Comparison of ENCODE assay signal across 8 mouse cellular contexts in the genomic region with DNA sequence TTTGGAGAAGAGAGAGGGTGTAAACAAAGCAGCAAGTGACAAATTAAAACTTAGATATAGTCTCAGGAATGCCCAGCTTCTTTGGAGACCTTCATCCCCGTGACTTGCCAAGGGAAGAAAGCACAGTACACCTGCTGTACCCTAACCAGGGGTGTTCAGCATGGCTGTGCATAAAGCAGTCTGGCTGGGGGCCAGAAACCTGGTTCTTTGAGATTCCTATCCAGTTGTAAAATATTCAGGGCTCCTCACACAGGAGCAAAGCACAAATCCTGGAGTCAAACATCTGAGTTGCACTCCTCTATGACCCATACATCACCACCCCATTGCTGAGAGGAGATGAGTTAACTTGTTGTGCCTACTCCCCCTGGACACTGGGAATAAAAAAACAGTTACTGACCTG. TPM values are rescaled to one million over a fixed set of nuclear protein-coding genes. Genes with fewer than 3 reads are reported as not detected.
DNase-seq lines count a peak whose midpoint lies in the region; ATAC-seq and TF ChIP-seq lines count a peak whose summit lies in the region.

No protein-coding gene starts in this region.

- peak; percentile 24 for DNase-seq in cerebellum, adult 9-11 months
- no peak for DNase-seq in limb, embryonic 10.5 days (ENCODE audit: low spot score)
- DNase-seq in liver, postnatal 0 days = no peak
- no peak for DNase-seq in layer of hippocampus, postnatal 14 days (ENCODE audit: low spot score in 2 of 2)

- no peaks in the 10 kb centered on the region for H3K27me3 ChIP-seq in limb, embryonic 13.5 days
- H3K27me3 ChIP-seq in limb, embryonic 10.5 days (ENCODE audit: low read depth, poor library complexity, severe bottlenecking) = 0 out of 2 replicates have a peak, but pooled peaks cover 5% of the 10 kb centered on the region
- H3K27me3 ChIP-seq in intestine, embryonic 15.5 days (replicated peaks) = no peaks in the 10 kb centered on the region
- no peaks in the 10 kb centered on the region for H3K27me3 ChIP-seq in liver, postnatal 0 days (ENCODE audit: insufficient read depth, low read length)
- peaks cover 10% of the 10 kb centered on the region for H3K27me3 ChIP-seq in forebrain, embryonic 12.5 days

- H3K4me3 ChIP-seq in limb, embryonic 13.5 days = no peak overlapping the region
- no peak overlapping the region for H3K4me3 ChIP-seq in limb, embryonic 10.5 days
- no peak overlapping the region for H3K4me3 ChIP-seq in intestine, embryonic 15.5 days (replicated peaks)
- H3K4me3 ChIP-seq in liver, postnatal 0 days (ENCODE audit: low read depth, low read length) = peak overlapping the region; percentile 73; the same call in 1 of the 2 replicates
- no peak overlapping the region for H3K4me3 ChIP-seq in forebrain, embryonic 12.5 days (replicated peaks)

- peaks cover 25% of the 10 kb centered on the region for H3K4me1 ChIP-seq in limb, embryonic 13.5 days
- H3K4me1 ChIP-seq in limb, embryonic 10.5 days = peaks cover 17% of the 10 kb centered on the region
- H3K4me1 ChIP-seq in intestine, embryonic 15.5 days (replicated peaks) = peaks cover 5% of the 10 kb centered on the region; the same call in 1 of the 2 replicates
- H3K4me1 ChIP-seq in liver, postnatal 0 days (ENCODE audit: insufficient read depth) = peaks cover 23% of the 10 kb centered on the region
- peaks cover 9% of the 10 kb centered on the region for H3K4me1 ChIP-seq in forebrain, embryonic 12.5 days

- no peaks in the 10 kb centered on the region for H3K36me3 ChIP-seq in limb, embryonic 13.5 days
- H3K36me3 ChIP-seq in limb, embryonic 10.5 days = no peaks in the 10 kb centered on the region
- no peaks in the 10 kb centered on the region for H3K36me3 ChIP-seq in intestine, embryonic 15.5 days
- H3K36me3 ChIP-seq in liver, postnatal 0 days (replicated peaks; ENCODE audit: insufficient read depth, low read length) = no peaks in the 10 kb centered on the region
- H3K36me3 ChIP-seq in forebrain, embryonic 12.5 days (replicated peaks) = no peaks in the 10 kb centered on the region

- no peaks in the 10 kb centered on the region for H3K9me3 ChIP-seq in limb, embryonic 13.5 days
- no peaks in the 10 kb centered on the region for H3K9me3 ChIP-seq in limb, embryonic 10.5 days (replicated peaks)
- H3K9me3 ChIP-seq in intestine, embryonic 15.5 days = no peaks in the 10 kb centered on the region
- no peaks in the 10 kb centered on the region for H3K9me3 ChIP-seq in liver, postnatal 0 days (ENCODE audit: low read length)
- H3K9me3 ChIP-seq in forebrain, embryonic 12.5 days = no peaks in the 10 kb centered on the region

- WGBS in limb, embryonic 13.5 days = 35% methylated on average over 1 of the region's 1 CpGs
- 68% methylated on average over 1 of the region's 1 CpGs for WGBS in limb, embryonic 10.5 days
- WGBS in intestine, embryonic 15.5 days = 59% methylated on average over 1 of the region's 1 CpGs
- 72% methylated on average over 1 of the region's 1 CpGs for WGBS in liver, postnatal 0 days (ENCODE audit: insufficient replicate concordance)
- WGBS in forebrain, embryonic 12.5 days = 50% methylated on average over 1 of the region's 1 CpGs

- H3K27ac ChIP-seq in limb, embryonic 13.5 days = no peak overlapping the region
- H3K27ac ChIP-seq in limb, embryonic 10.5 days = no peak overlapping the region
- H3K27ac ChIP-seq in intestine, embryonic 15.5 days = no peak overlapping the region
- peak overlapping the region; percentile 94; the same call in 1 of the 2 replicates for H3K27ac ChIP-seq in liver, postnatal 0 days (ENCODE audit: low read depth)
- H3K27ac ChIP-seq in forebrain, embryonic 12.5 days = no peak overlapping the region

- no peak for TF ChIP-seq CTCF in liver, postnatal 0 days (IDR thresholded peaks at IDR 0.05; ENCODE audit: low read depth)

- no peak overlapping the region for H3K9ac ChIP-seq in limb, embryonic 13.5 days
- H3K9ac ChIP-seq in intestine, embryonic 15.5 days = no peak overlapping the region
- no peak overlapping the region for H3K9ac ChIP-seq in liver, postnatal 0 days (replicated peaks)
- no peak overlapping the region for H3K9ac ChIP-seq in forebrain, embryonic 12.5 days

- ATAC-seq in cerebellum, adult (ENCODE audit: insufficient number of reproducible peaks, low FRiP score, low TSS enrichment) = no peak
- ATAC-seq in limb, embryonic 13.5 days (ENCODE audit: low FRiP score, low read depth) = no peak
- ATAC-seq in intestine, embryonic 15.5 days = no peak
- ATAC-seq in liver, postnatal 0 days = no peak
- ATAC-seq in forebrain, embryonic 12.5 days (ENCODE audit: low FRiP score) = no peak

- H3K4me2 ChIP-seq in limb, embryonic 13.5 days (replicated peaks) = peak overlapping the region; percentile 80
- peak overlapping the region; percentile 69; the same call in 1 of the 2 replicates for H3K4me2 ChIP-seq in intestine, embryonic 15.5 days (replicated peaks)
- peak overlapping the region; percentile 85 for H3K4me2 ChIP-seq in liver, postnatal 0 days (ENCODE audit: low read depth, low read length)
- H3K4me2 ChIP-seq in forebrain, embryonic 12.5 days = no peak overlapping the region

- TF ChIP-seq EP300 in liver, postnatal 0 days (IDR thresholded peaks at IDR 0.05; ENCODE audit: low read depth) = no peak

RNA-seq across cellular contexts. Expression of a gene that starts 2.0 kb away (rescaled TPM):
- 60.8 and 65.3 TPM in 2 replicates for polyA plus RNA-seq in limb, embryonic 13.5 days (2015; fragmentation: Nextera tagmentation; extraction: Ambion mirVana)
- polyA plus RNA-seq in limb, embryonic 10.5 days (2016; fragmentation: Nextera tagmentation; extraction: Ambion mirVana) = 31.9 and 32.0 TPM in 2 replicates
- 86.3 and 87.4 TPM in 2 replicates for polyA plus RNA-seq in intestine, embryonic 15.5 days (2015; fragmentation: Nextera tagmentation; extraction: Ambion mirVana)
- polyA plus RNA-seq in liver, postnatal 0 days (2015; fragmentation: Nextera tagmentation; extraction: Ambion mirVana) = 87.5 and 93.7 TPM in 2 replicates
- total RNA-seq in layer of hippocampus, postnatal 14 days (2021) = 10 to 100 TPM; 33.2 to 39.3 TPM
- polyA plus RNA-seq in forebrain, embryonic 12.5 days (2016; fragmentation: Nextera tagmentation; extraction: Ambion mirVana) = 27.6 and 28.1 TPM in 2 replicates

RNA-seq across cellular contexts. Expression of a gene that starts 2.2 kb away (rescaled TPM):
- polyA plus RNA-seq in limb, embryonic 13.5 days (2015; fragmentation: Nextera tagmentation; extraction: Ambion mirVana) = 17.7 and 24.6 TPM in 2 replicates
- polyA plus RNA-seq in limb, embryonic 10.5 days (2016; fragmentation: Nextera tagmentation; extraction: Ambion mirVana) = 6.5 and 9.0 TPM in 2 replicates
- polyA plus RNA-seq in intestine, embryonic 15.5 days (2015; fragmentation: Nextera tagmentation; extraction: Ambion mirVana) = 9.0 and 9.8 TPM in 2 replicates
- 10.9 and 12.6 TPM in 2 replicates for polyA plus RNA-seq in liver, postnatal 0 days (2015; fragmentation: Nextera tagmentation; extraction: Ambion mirVana)
- total RNA-seq in layer of hippocampus, postnatal 14 days (2021) = 10 to 100 TPM in 1 of 2 experiments, 1 to 10 TPM in 1; 8.6 to 10.2 TPM
- 4.8 and 5.3 TPM in 2 replicates for polyA plus RNA-seq in forebrain, embryonic 12.5 days (2016; fragmentation: Nextera tagmentation; extraction: Ambion mirVana)

RNA-seq across cellular contexts. Expression of a gene that starts 41.0 kb away (rescaled TPM):
- 28.5 and 30.0 TPM in 2 replicates for polyA plus RNA-seq in limb, embryonic 13.5 days (2015; fragmentation: Nextera tagmentation; extraction: Ambion mirVana)
- 30.4 and 33.3 TPM in 2 replicates for polyA plus RNA-seq in limb, embryonic 10.5 days (2016; fragmentation: Nextera tagmentation; extraction: Ambion mirVana)
- 21.2 and 24.0 TPM in 2 replicates for polyA plus RNA-seq in intestine, embryonic 15.5 days (2015; fragmentation: Nextera tagmentation; extraction: Ambion mirVana)
- polyA plus RNA-seq in liver, postnatal 0 days (2015; fragmentation: Nextera tagmentation; extraction: Ambion mirVana) = 13.2 and 15.5 TPM in 2 replicates
- total RNA-seq in layer of hippocampus, postnatal 14 days (2021) = 10 to 100 TPM in 1 of 2 experiments, 1 to 10 TPM in 1; 9.2 to 11.9 TPM
- 24.7 and 27.9 TPM in 2 replicates for polyA plus RNA-seq in forebrain, embryonic 12.5 days (2016; fragmentation: Nextera tagmentation; extraction: Ambion mirVana)
